Mouse (Mus musculus) spleen, adult 2 months (tissue): Measurements from ENCODE around the gene Rbms2.

Source experiments
- CTCF ChIP-seq: fragments of 200-500 bp; IDR thresholded peaks from 2 replicates; pipeline ENCODE4 v1.5.1; 2011; ENCODE audit warnings: mild to moderate bottlenecking, inconsistent platforms; ENCODE audit not compliant: insufficient read depth, insufficient read length, insufficient replicate concordance; ENCODE audit errors: extremely low read depth
- POLR2A ChIP-seq: fragments of 200-500 bp; IDR thresholded peaks from 2 replicates; pipeline ENCODE4 v1.6.1; 2011; ENCODE audit warnings: low read depth, low read length, inconsistent platforms

DNA sequence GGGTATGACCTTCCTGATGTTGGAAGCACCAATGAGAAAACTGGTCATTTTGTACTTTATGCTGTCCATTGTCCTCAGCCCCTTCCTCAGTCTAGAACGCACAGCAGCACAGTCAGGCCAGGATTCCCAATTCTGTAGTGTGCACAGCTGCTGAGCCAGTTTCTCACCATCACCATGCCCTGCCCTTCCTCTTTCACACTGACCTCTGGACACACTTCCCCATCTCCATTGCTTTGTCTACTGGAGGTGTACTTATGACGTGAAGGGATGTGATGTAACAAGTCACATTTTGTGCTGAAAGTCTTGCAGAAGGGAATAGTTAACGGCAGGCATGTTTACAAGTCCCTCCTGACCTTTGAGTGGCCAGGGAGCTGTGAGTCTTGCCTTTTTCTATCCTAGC, 48.8 kb downstream of the Rbms2 start:
- TF ChIP-seq CTCF (no peak), POLR2A (no peak)
